Mouse (Mus musculus) fibroblast of lung, adult 2 months (primary cell): ENCODE data around the gene Pwwp2b.

ENCODE experiments used
- DNase-seq: peaks from one replicate; pipeline ENCODE4 v3.0.0-alpha.2; 2011; ENCODE audit warnings: low read depth

The Pwwp2b gene

GRCm38 (mm10) chr7:139224725-139225124, 23.6 kb upstream of the Pwwp2b start:
- no peak for DNase-seq

DNA sequence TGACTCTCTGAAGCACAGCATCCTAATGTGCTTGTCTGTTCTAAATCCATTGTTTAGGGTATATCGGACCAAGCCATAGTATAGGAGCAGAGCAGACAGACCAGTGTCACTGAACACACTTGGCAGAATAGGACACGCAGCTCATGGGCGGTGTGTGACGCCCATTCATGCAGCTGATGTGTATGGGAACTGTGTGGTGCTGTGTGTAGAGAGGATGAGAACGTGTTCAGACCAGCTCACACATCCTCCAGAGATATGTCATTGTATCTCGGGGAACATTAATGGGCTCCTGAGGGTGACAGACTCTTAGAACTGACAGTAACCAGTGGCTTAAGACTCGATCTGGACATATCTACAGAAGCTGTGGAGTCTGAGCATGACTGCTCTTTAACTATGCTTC, 21.9 kb upstream of the Pwwp2b start:
- DNase-seq, result no peak

DNA sequence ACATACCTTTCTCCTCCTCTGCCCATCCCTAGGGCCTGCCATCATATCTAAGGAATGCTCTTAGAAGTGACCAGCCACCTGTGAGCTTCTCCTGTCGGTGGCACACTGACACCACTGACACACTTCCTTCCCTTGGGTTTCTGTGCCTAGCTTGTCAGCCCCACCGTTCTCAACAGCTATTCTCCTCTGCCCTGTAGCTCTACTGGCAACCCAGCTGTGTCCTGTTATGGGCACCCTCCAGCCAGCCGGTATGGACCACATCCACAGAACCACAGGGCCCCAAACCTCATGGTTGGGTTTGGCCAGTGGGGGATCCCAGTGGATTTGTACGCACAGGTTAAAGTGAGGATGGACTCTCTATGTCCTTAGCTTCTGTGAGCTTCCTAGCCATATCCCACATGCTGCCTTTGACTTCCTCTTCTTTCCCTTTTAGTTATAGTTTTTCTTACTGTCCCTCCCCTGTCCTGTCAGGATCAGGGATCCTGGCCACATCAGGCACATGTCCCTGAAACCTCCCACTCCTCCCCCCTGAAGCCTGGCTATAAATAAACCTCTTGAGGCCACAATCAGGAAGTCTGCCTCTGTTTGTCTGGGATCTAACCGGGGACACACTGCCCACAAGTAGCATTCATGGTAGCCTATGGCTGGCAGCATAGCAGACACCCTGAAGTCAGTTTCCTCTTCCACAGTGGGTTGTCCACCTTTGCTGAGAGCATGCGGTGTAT, 19.7 kb upstream of the Pwwp2b start:
- DNase-seq, result no peak

GRCm38 (mm10) chr7:139229837-139230236, 18.4 kb upstream of the Pwwp2b start:
- no peak for DNase-seq

GRCm38 (mm10) chr7:139230241-139230640, 18.0 kb upstream of the Pwwp2b start:
- DNase-seq, result no peak

GRCm38 (mm10) chr7:139233714-139234113, 14.6 kb upstream of the Pwwp2b start:
- peak; percentile 85 for DNase-seq

- DNase-seq, result no peak
Measured at GRCm38 (mm10) chr7:139234426-139235188, 13.7 kb upstream of the Pwwp2b start.

GRCm38 (mm10) chr7:139235651-139236358, 12.5 kb upstream of the Pwwp2b start:
- no peak for DNase-seq

GRCm38 (mm10) chr7:139239432-139239831, 8.8 kb upstream of the Pwwp2b start:
- DNase-seq, result no peak

GRCm38 (mm10) chr7:139246086-139246485, 2.2 kb upstream of the Pwwp2b start:
- no peak for DNase-seq

GRCm38 (mm10) chr7:139246931-139247880, 1.1 kb upstream of the Pwwp2b start:
- DNase-seq, result no peak

GRCm38 (mm10) chr7:139248615-139249405, 528 bp downstream of the Pwwp2b start:
- no peak for DNase-seq

- no peak for DNase-seq
Measured at GRCm38 (mm10) chr7:139249406-139250210, 1.3 kb downstream of the Pwwp2b start.

GRCm38 (mm10) chr7:139251881-139252301, 3.6 kb downstream of the Pwwp2b start:
- no peak for DNase-seq

GRCm38 (mm10) chr7:139252566-139252965, 4.3 kb downstream of the Pwwp2b start:
- DNase-seq, result no peak

DNA sequence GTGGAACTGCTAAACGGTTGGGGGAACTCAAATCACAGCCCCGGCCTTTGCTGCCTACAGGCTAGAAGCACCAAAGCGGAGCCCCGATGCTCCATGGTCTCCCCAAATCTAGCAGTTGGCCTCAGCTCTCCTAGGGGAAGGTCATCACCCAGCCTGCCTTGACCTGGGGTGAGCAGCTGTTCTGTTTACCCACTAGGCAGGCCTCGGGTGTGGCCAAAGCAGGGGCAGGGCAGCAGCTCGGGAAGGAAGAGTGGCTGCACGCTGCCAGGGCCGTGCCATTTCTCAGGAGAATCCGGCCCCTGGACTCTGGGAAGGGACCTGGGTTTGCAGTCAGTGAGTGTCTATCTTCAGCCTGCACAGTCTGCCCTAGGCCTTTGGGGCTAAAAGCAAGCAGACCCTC, 4.7 kb downstream of the Pwwp2b start:
- no peak for DNase-seq

DNA sequence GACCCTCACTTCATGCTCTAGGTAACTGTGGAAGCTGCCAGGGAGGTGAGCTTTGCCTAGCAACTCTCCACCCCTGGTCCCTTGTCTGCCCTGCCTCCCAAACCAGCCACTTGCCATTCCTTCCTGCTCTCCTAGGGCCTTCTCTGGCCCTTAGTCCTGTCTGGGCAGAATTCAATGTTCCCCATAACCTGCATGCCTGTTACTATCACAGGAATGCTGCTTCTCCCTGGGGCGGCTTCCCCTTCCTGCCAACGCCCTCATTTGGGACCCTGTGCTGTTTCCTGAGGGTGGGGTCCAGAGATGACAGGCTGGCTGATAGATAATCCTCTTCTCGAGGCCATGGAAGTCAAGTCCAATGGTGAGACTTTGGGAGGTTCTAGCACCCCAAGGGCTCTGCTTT, 5.2 kb downstream of the Pwwp2b start:
- no peak for DNase-seq

- no peak for DNase-seq
Measured at GRCm38 (mm10) chr7:139254626-139255025, 6.3 kb downstream of the Pwwp2b start.

- no peak for DNase-seq
Measured at GRCm38 (mm10) chr7:139257752-139258542, 9.7 kb downstream of the Pwwp2b start.
